Mouse (Mus musculus): ENCODE data around the gene Suclg1. TPM values are rescaled to one million over a fixed set of nuclear protein-coding genes. Genes with fewer than 3 reads are reported as not detected.

The Suclg1 gene
- total and polyA plus RNA-seq, 3 experiments: 114 to 169 (median 116) TPM

- Histone ChIP-seq H3K27ac (ENCODE audit: insufficient read depth, low read depth) (no peak overlapping the region), H3K36me3 (replicated peaks in 1 of 2; ENCODE audit: control insufficient read depth in 1 of 2, insufficient read depth in 1 of 2, low read length in 1 of 2) (no peaks in the 10 kb centered on the region), H3K79me2 (replicated peaks; ENCODE audit: control insufficient read depth, extremely low read depth, insufficient read depth, poor library complexity, severe bottlenecking) (no peaks in the 10 kb centered on the region), H3K4me3 (replicated peaks in 1 of 3; ENCODE audit: low read depth in 2 of 3, low read length in 2 of 3, poor library complexity in 1 of 3) (no peak overlapping the region), H3K9me3 (replicated peaks; ENCODE audit: low read length) (no peaks in the 10 kb centered on the region), H3K27me3 (replicated peaks) (no peaks in the 10 kb centered on the region), H3K9ac (ENCODE audit: insufficient read depth, low read depth) (no peak overlapping the region), H3K4me2 (ENCODE audit: insufficient read depth, low read depth, poor library complexity, severe bottlenecking) (no peak overlapping the region), H3K4me1 (ENCODE audit: control insufficient read depth in 1 of 2, insufficient read depth in 2 of 2) (no peaks in the 10 kb centered on the region)
- in situ Hi-C loops (cut with MboI; ENCODE audit: low pct_ligation_motif_present, low pct_unique_long_range_greater_than_20kb, low sequenced_read_pairs): no loop called here
- TF ChIP-seq ETS1 (conservative IDR thresholded peaks at IDR 0.05; ENCODE audit: low read depth, low read length) (no peak), MAX (IDR thresholded peaks at IDR 0.05; ENCODE audit: low read length) (no peak), GABPA (IDR thresholded peaks at IDR 0.05; ENCODE audit: insufficient replicate concordance, low read depth, low read length) (no peak), SIN3A (IDR thresholded peaks at IDR 0.05; ENCODE audit: low read length) (no peak), RAD21 (IDR thresholded peaks at IDR 0.05; ENCODE audit: low read depth, low read length) (no peak), MAFK (IDR thresholded peaks at IDR 0.05; ENCODE audit: insufficient replicate concordance, low read length) (no peak), CTCF (conservative IDR thresholded peaks at IDR 0.05 in 1 of 2, IDR thresholded peaks at IDR 0.05 in 1 of 2; ENCODE audit: low read depth in 2 of 2, low read length in 2 of 2) (no peak)
- dilution Hi-C loops (cut with MboI; ENCODE audit: extremely low pct_ligation_motif_present, extremely low pct_unique_long_range_greater_than_20kb, low sequenced_read_pairs): no loop called here
- DNase-seq (ENCODE audit: extremely low read depth): no peak
Measured at GRCm38 (mm10) chr6:73221958-73222735, 26.0 kb upstream of the Suclg1 start.

GRCm38 (mm10) chr6:73222841-73223526, 25.2 kb upstream of the Suclg1 start:
- dilution Hi-C loops (cut with MboI; ENCODE audit: extremely low pct_ligation_motif_present, extremely low pct_unique_long_range_greater_than_20kb, low sequenced_read_pairs): no loop called here
- Histone ChIP-seq H3K9me3 (replicated peaks; ENCODE audit: low read length) (no peaks in the 10 kb centered on the region), H3K4me1 (ENCODE audit: control insufficient read depth in 1 of 2, insufficient read depth in 2 of 2) (no peaks in the 10 kb centered on the region), H3K79me2 (replicated peaks; ENCODE audit: control insufficient read depth, extremely low read depth, insufficient read depth, poor library complexity, severe bottlenecking) (no peaks in the 10 kb centered on the region), H3K4me2 (ENCODE audit: insufficient read depth, low read depth, poor library complexity, severe bottlenecking) (no peak overlapping the region), H3K27ac (ENCODE audit: insufficient read depth, low read depth) (no peak overlapping the region), H3K9ac (ENCODE audit: insufficient read depth, low read depth) (no peak overlapping the region), H3K27me3 (replicated peaks) (no peaks in the 10 kb centered on the region), H3K4me3 (replicated peaks in 1 of 3; ENCODE audit: low read depth in 2 of 3, low read length in 2 of 3, poor library complexity in 1 of 3) (no peak overlapping the region), H3K36me3 (replicated peaks in 1 of 2; ENCODE audit: control insufficient read depth in 1 of 2, insufficient read depth in 1 of 2, low read length in 1 of 2) (no peaks in the 10 kb centered on the region)
- TF ChIP-seq ZNF384 (IDR thresholded peaks at IDR 0.05; ENCODE audit: low read depth, low read length) (no peak), MYC (IDR thresholded peaks at IDR 0.05; ENCODE audit: low read depth, low read length) (no peak)
- in situ Hi-C loops (cut with MboI; ENCODE audit: low pct_ligation_motif_present, low pct_unique_long_range_greater_than_20kb, low sequenced_read_pairs): no loop called here
- DNase-seq (ENCODE audit: extremely low read depth): no peak

DNA sequence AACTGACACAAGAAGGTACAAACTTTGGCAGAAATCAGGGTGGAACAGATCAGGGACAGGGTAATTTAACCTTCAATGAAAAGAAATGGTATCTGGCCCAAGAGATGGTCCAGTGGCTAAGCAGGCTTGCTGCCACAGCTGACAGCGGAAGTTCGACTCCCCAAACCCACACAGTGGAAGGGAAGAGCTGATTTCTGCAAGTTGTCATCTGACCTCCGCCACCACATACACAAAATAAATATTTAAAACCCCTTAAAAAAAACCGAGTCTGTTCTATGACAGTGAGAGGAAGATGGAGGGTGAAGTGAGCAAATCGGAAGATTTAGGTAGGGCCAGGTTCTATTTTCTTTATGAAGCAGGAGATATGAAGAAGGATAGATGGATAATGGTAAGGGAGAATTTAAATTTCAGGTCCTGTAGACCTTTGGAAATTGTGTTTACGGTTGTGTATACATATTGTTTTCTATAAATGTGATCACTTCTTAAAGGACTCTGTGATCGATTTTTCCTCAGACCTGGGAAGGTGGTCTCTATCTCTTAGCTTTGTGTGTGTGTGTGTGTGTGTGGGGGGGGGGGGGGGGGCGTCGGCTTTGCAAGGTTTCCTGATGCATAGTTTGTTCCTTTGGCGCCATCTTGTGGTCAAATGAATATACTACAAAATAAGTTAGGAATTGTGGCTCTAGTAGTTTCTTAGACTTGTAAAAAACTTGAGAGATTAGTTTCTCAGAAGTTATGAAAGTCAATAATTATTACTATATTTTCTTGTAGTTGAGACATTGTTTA, 20.6 kb upstream of the Suclg1 start:
- no peaks in the 10 kb centered on the region for H3K36me3 ChIP-seq (replicated peaks in 1 of 2; ENCODE audit: control insufficient read depth in 1 of 2, insufficient read depth in 1 of 2, low read length in 1 of 2)
- peak; percentile 36 for TF ChIP-seq SMC3 (IDR thresholded peaks at IDR 0.05; ENCODE audit: low read depth, low read length)
- peak; percentile 61 for TF ChIP-seq RAD21 (IDR thresholded peaks at IDR 0.05; ENCODE audit: low read depth, low read length)
- peak in 1 of 2 experiments; percentile 61; a peak in 2 of 4 replicates for TF ChIP-seq CTCF (conservative IDR thresholded peaks at IDR 0.05 in 1 of 2, IDR thresholded peaks at IDR 0.05 in 1 of 2; ENCODE audit: low read depth in 2 of 2, low read length in 2 of 2)
- no peak for TF ChIP-seq CHD2 (IDR thresholded peaks at IDR 0.05; ENCODE audit: low read length)
- TF ChIP-seq GABPA (IDR thresholded peaks at IDR 0.05; ENCODE audit: insufficient replicate concordance, low read depth, low read length): no peak
- H3K79me2 ChIP-seq (replicated peaks; ENCODE audit: control insufficient read depth, extremely low read depth, insufficient read depth, poor library complexity, severe bottlenecking): no peaks in the 10 kb centered on the region
- H3K4me3 ChIP-seq (replicated peaks in 1 of 3; ENCODE audit: low read depth in 2 of 3, low read length in 2 of 3, poor library complexity in 1 of 3): no peak overlapping the region
- in situ Hi-C loops (cut with MboI; ENCODE audit: low pct_ligation_motif_present, low pct_unique_long_range_greater_than_20kb, low sequenced_read_pairs) (no loop called here), dilution Hi-C loops (cut with MboI; ENCODE audit: extremely low pct_ligation_motif_present, extremely low pct_unique_long_range_greater_than_20kb, low sequenced_read_pairs) (no loop called here)
- H3K27ac ChIP-seq (ENCODE audit: insufficient read depth, low read depth): no peak overlapping the region
- H3K27me3 ChIP-seq (replicated peaks): no peaks in the 10 kb centered on the region
- no peak overlapping the region; the same call in 1 of the 2 replicates for H3K4me2 ChIP-seq (ENCODE audit: insufficient read depth, low read depth, poor library complexity, severe bottlenecking)
- H3K9ac ChIP-seq (ENCODE audit: insufficient read depth, low read depth): no peak overlapping the region
- no peaks in the 10 kb centered on the region for H3K4me1 ChIP-seq (ENCODE audit: control insufficient read depth in 1 of 2, insufficient read depth in 2 of 2)
- DNase-seq (ENCODE audit: extremely low read depth): peak; percentile 70
- no peaks in the 10 kb centered on the region for H3K9me3 ChIP-seq (replicated peaks; ENCODE audit: low read length)

All from CH12.LX (cell line).